Mouse (Mus musculus): Measurements from ENCODE around the gene Kcnd2. TPM values are rescaled to one million over a fixed set of nuclear protein-coding genes. Genes with fewer than 3 reads are reported as not detected.

The Kcnd2 gene
- polyA plus RNA-seq, 1 experiment from 2014 or later, result 4.1 TPM

DNA sequence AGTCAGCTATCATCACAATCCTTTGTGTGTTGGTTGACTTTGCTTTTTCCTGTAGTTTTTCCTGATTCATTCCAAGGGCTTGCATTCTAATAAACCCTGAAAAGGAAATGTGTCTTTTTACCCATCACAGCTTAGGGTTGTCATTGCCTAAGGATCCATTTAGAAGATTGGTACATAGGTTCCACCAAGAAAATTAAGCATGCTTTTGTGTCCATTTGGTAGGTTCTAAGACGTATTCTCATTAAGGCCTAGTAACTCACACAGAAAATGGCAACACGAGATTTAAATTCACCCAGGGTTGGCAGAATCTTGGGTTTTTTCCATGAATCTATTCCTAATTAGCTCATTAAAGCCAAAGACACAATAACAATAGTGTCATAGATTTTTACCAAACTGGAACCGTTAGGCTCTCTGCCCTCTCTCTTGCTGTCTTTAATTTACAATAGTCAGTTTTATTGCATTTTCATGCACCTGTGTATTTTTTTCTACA, 477.6 kb downstream of the Kcnd2 start:
- no peaks in the 10 kb centered on the region for H3K36me3 ChIP-seq (ENCODE audit: control insufficient read depth, insufficient read depth, low read length)
- H3K9me3 ChIP-seq (ENCODE audit: control insufficient read depth, low read length), result no peaks in the 10 kb centered on the region
- no peak overlapping the region for H3K9ac ChIP-seq (ENCODE audit: low read depth, low read length)
- H3K4me1 ChIP-seq (ENCODE audit: control insufficient read depth, insufficient read depth, low read length), result no peaks in the 10 kb centered on the region
- H3K4me3 ChIP-seq (ENCODE audit: low read length), result no peak overlapping the region
- H3K27ac ChIP-seq (ENCODE audit: low read depth, low read length), result no peak overlapping the region
- H3K4me2 ChIP-seq (replicated peaks; ENCODE audit: low read depth, low read length), result no peak overlapping the region
- no peaks in the 10 kb centered on the region for H3K27me3 ChIP-seq (ENCODE audit: control insufficient read depth, insufficient read depth, low read length)
- no peak for ATAC-seq (ENCODE audit: low FRiP score, low TSS enrichment)
- 79% methylated on average over 3 of the region's 3 CpGs for WGBS

DNA sequence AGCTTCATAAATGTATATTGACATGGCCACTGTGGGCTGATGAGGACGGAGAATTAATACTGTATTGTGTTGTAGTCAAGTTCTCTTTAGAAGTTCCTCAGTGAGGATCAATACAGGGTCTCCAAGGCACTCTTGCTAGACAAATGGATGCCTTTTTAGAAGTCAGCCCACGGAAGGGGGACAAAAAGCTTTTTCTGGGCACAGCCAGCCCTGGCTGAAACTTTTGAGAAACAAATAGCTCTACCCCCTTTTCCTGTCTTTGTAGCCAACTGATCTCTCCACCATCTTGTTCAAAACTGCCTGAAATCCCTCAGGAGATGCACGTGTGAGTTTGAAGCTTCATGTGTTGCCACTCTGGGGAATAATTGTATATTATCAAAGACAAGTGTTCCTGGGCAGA, 482.3 kb downstream of the Kcnd2 start:
- no peaks in the 10 kb centered on the region for H3K27me3 ChIP-seq (ENCODE audit: control insufficient read depth, insufficient read depth, low read length)
- no peak overlapping the region for H3K4me2 ChIP-seq (replicated peaks; ENCODE audit: low read depth, low read length)
- WGBS, result 74% methylated on average over 3 of the region's 3 CpGs
- no peak for ATAC-seq (ENCODE audit: low FRiP score, low TSS enrichment)
- H3K36me3 ChIP-seq (ENCODE audit: control insufficient read depth, insufficient read depth, low read length), result no peaks in the 10 kb centered on the region
- no peak overlapping the region for H3K9ac ChIP-seq (ENCODE audit: low read depth, low read length)
- H3K4me3 ChIP-seq (ENCODE audit: low read length), result no peak overlapping the region
- no peaks in the 10 kb centered on the region for H3K9me3 ChIP-seq (ENCODE audit: control insufficient read depth, low read length)
- H3K27ac ChIP-seq (ENCODE audit: low read depth, low read length), result no peak overlapping the region
- no peaks in the 10 kb centered on the region for H3K4me1 ChIP-seq (ENCODE audit: control insufficient read depth, insufficient read depth, low read length)

DNA sequence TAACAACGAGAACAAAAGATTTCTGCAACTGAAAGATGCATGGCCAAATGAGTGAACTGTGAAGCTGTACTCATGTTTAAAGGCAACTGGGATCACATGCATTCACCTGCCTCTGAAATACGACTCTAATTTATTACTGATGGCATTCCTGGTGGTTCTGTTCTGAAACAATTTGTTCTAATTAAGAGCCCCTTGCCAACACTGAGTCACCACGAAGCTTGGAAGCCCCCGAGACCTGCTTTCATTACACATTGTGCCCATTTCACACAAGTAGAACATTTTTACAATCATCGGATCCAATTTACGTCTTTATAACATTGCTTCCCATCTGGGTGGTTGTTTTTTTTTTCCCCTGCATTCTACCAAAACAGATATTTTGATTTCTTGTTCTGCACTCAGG, 485.8 kb downstream of the Kcnd2 start:
- Histone ChIP-seq H3K27ac (ENCODE audit: low read depth, low read length) (no peak overlapping the region), H3K9me3 (ENCODE audit: control insufficient read depth, low read length) (no peaks in the 10 kb centered on the region), H3K4me2 (replicated peaks; ENCODE audit: low read depth, low read length) (no peak overlapping the region), H3K36me3 (ENCODE audit: control insufficient read depth, insufficient read depth, low read length) (no peaks in the 10 kb centered on the region), H3K4me1 (ENCODE audit: control insufficient read depth, insufficient read depth, low read length) (no peaks in the 10 kb centered on the region), H3K9ac (ENCODE audit: low read depth, low read length) (no peak overlapping the region), H3K4me3 (ENCODE audit: low read length) (no peak overlapping the region), H3K27me3 (ENCODE audit: control insufficient read depth, insufficient read depth, low read length) (no peaks in the 10 kb centered on the region)
- 60% methylated on average over 6 of the region's 6 CpGs for WGBS
- ATAC-seq (ENCODE audit: low FRiP score, low TSS enrichment), result no peak

DNA sequence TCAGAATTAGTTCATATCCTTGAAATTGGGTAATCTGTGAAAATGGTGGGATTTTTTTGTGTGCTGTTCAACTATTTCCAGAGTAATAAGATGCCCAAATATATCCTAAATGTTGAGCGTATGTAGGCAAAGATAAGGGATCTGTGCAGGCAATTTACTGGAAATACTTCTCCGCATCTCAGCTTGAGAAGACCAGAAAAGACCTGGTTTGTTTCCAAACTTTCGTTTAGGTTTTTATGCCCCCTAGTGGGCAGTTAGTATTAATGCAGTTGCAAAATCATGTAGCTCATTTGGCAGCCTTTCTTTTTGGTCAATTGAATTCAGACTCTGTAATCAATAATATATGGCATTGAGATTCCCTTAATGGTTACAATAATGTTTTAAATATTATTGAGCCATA, 493.9 kb downstream of the Kcnd2 start:
- Histone ChIP-seq H3K9ac (ENCODE audit: low read depth, low read length) (no peak overlapping the region), H3K36me3 (ENCODE audit: control insufficient read depth, insufficient read depth, low read length) (no peaks in the 10 kb centered on the region), H3K4me2 (replicated peaks; ENCODE audit: low read depth, low read length) (no peak overlapping the region), H3K9me3 (ENCODE audit: control insufficient read depth, low read length) (no peaks in the 10 kb centered on the region), H3K27ac (ENCODE audit: low read depth, low read length) (no peak overlapping the region), H3K4me3 (ENCODE audit: low read length) (no peak overlapping the region), H3K4me1 (ENCODE audit: control insufficient read depth, insufficient read depth, low read length) (no peaks in the 10 kb centered on the region), H3K27me3 (ENCODE audit: control insufficient read depth, insufficient read depth, low read length) (no peaks in the 10 kb centered on the region)
- 13% methylated on average over 3 of the region's 3 CpGs for WGBS
- ATAC-seq (ENCODE audit: low FRiP score, low TSS enrichment), result no peak

DNA sequence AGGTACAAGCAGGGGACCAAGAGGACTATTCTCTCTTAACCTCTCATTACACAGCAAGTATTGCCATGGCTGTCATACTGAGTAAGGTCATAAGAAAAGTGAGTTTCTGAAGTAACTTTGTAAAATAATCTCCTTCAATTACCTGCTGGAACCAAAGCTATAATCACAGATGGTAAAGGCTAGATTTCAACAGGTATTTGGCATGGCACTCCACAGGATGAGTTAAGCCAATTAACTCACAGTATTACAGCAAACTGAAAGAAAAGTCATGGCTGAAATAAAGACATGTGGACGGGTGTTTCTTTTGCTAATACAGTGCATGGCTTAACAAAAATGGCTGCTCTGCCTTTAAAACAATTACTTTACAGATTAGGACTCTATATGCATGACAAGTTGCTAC, 503.8 kb downstream of the Kcnd2 start:
- no peaks in the 10 kb centered on the region for H3K36me3 ChIP-seq (ENCODE audit: control insufficient read depth, insufficient read depth, low read length)
- no peak overlapping the region for H3K4me2 ChIP-seq (replicated peaks; ENCODE audit: low read depth, low read length)
- no peak for ATAC-seq (ENCODE audit: low FRiP score, low TSS enrichment)
- no peak overlapping the region for H3K9ac ChIP-seq (ENCODE audit: low read depth, low read length)
- H3K4me3 ChIP-seq (ENCODE audit: low read length), result no peak overlapping the region
- no peak overlapping the region for H3K27ac ChIP-seq (ENCODE audit: low read depth, low read length)
- H3K9me3 ChIP-seq (ENCODE audit: control insufficient read depth, low read length), result no peaks in the 10 kb centered on the region
- no peaks in the 10 kb centered on the region for H3K4me1 ChIP-seq (ENCODE audit: control insufficient read depth, insufficient read depth, low read length)
- WGBS, result 85% methylated on average over 1 of the region's 1 CpGs
- no peaks in the 10 kb centered on the region for H3K27me3 ChIP-seq (ENCODE audit: control insufficient read depth, insufficient read depth, low read length)

DNA sequence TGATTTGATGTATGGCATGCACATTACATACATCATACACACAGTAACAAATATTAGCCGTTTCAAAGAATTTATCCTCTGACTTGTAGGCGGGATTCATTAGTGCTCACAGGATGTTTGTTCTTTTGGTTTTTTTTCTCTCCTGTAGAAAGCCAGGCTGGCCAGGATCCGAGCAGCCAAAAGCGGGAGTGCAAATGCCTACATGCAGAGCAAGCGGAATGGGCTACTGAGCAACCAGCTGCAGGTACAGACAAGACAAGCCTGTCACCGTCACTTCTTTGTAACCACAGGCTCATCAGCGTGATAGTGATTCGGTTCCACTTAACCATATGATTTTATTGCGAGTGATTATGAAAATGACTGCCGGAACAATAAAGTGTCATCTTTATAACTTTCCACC, 506.9 kb downstream of the Kcnd2 start:
- Histone ChIP-seq H3K27me3 (ENCODE audit: control insufficient read depth, insufficient read depth, low read length) (no peaks in the 10 kb centered on the region), H3K9ac (ENCODE audit: low read depth, low read length) (no peak overlapping the region), H3K4me1 (ENCODE audit: control insufficient read depth, insufficient read depth, low read length) (no peaks in the 10 kb centered on the region), H3K4me3 (ENCODE audit: low read length) (no peak overlapping the region), H3K4me2 (replicated peaks; ENCODE audit: low read depth, low read length) (no peak overlapping the region), H3K9me3 (ENCODE audit: control insufficient read depth, low read length) (no peaks in the 10 kb centered on the region), H3K36me3 (ENCODE audit: control insufficient read depth, insufficient read depth, low read length) (no peaks in the 10 kb centered on the region), H3K27ac (ENCODE audit: low read depth, low read length) (no peak overlapping the region)
- 81% methylated on average over 10 of the region's 10 CpGs for WGBS
- ATAC-seq (ENCODE audit: low FRiP score, low TSS enrichment), result no peak

DNA sequence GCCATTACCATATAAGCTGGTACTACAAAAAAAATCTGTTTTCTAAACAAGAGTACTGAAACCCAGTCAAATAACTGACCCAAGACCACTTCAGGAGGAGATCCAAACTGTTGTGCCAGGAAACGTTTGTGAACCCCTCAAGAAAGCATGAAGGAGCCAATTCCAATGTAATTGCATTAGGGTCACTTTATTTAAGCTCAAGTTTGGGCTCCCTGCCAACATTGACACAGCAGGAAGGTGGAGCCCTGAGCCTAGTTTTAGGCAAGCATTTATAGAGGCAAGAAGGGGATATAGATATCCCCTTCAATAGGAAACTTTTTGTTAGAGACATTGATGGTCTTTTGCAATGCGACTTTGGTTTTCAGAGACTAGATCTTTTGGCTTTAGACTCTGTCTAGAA, 525.3 kb downstream of the Kcnd2 start:
- Histone ChIP-seq H3K4me3 (ENCODE audit: low read length) (no peak overlapping the region), H3K9me3 (ENCODE audit: control insufficient read depth, low read length) (no peaks in the 10 kb centered on the region), H3K4me1 (ENCODE audit: control insufficient read depth, insufficient read depth, low read length) (no peaks in the 10 kb centered on the region), H3K27ac (ENCODE audit: low read depth, low read length) (no peak overlapping the region), H3K27me3 (ENCODE audit: control insufficient read depth, insufficient read depth, low read length) (no peaks in the 10 kb centered on the region), H3K36me3 (ENCODE audit: control insufficient read depth, insufficient read depth, low read length) (no peaks in the 10 kb centered on the region), H3K4me2 (replicated peaks; ENCODE audit: low read depth, low read length) (no peak overlapping the region), H3K9ac (ENCODE audit: low read depth, low read length) (no peak overlapping the region)
- ATAC-seq (ENCODE audit: low FRiP score, low TSS enrichment), result no peak
- 59% methylated on average over 2 of the region's 2 CpGs for WGBS

DNA sequence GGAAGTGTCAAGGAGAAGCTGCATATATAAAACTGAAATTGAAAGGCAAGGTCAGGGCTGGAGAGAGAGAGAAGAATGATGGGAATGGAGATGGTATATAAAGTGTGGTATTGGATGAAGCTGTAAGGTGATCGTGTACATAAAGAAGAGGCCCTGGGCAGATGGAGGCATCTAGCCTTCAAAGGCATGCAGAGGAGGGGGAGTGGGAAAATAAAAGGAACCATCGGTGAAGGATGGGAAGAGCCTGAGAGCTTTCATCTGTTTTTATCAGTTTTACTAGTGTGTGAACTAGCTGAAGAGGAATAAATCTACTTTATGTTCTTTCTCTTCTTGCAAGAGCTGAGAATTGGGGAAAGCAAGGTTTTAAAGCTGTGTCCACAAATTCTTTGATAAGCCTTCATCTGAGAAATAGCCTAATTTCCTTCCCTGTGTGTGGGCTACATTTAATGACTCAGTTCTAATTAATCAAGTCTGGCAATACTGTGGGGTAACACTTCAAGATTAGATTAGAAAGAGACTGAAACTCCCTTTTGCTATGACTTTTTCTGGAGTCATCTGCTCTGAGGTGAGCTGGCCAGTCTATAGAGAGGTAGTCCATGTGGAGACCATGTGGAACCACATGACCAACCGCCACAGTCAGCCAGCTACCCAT, 529.4 kb downstream of the Kcnd2 start:
- Histone ChIP-seq H3K36me3 (ENCODE audit: control insufficient read depth, insufficient read depth, low read length) (no peaks in the 10 kb centered on the region), H3K9me3 (ENCODE audit: control insufficient read depth, low read length) (no peaks in the 10 kb centered on the region), H3K9ac (ENCODE audit: low read depth, low read length) (no peak overlapping the region), H3K4me1 (ENCODE audit: control insufficient read depth, insufficient read depth, low read length) (no peaks in the 10 kb centered on the region), H3K27ac (ENCODE audit: low read depth, low read length) (peak overlapping the region; percentile 55; the same call in 1 of the 2 replicates), H3K4me2 (replicated peaks; ENCODE audit: low read depth, low read length) (no peak overlapping the region), H3K4me3 (ENCODE audit: low read length) (no peak overlapping the region), H3K27me3 (ENCODE audit: control insufficient read depth, insufficient read depth, low read length) (no peaks in the 10 kb centered on the region)
- 23% methylated on average over 3 of the region's 3 CpGs for WGBS
- peak; percentile 89 for ATAC-seq (ENCODE audit: low FRiP score, low TSS enrichment)

DNA sequence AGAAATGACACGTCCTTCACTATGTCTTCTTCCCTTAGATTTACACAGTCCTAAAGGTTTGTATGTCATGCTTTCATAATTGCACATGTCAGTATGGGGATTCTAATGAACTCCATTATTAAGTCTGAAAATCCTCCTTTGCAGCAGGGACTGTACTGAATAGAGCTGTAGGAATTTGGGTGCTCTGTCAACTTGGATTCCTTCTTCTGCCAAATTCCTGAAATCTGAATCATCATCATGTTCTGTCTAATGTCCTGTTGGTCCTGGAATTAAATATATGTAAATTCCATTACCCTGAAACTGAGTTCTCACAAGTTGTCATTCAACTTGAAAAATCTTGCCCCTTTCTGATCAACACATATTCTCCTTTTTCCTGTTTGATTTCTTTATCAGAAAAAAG, 532.2 kb downstream of the Kcnd2 start:
- Histone ChIP-seq H3K4me2 (replicated peaks; ENCODE audit: low read depth, low read length) (no peak overlapping the region), H3K9me3 (ENCODE audit: control insufficient read depth, low read length) (no peaks in the 10 kb centered on the region), H3K4me1 (ENCODE audit: control insufficient read depth, insufficient read depth, low read length) (no peaks in the 10 kb centered on the region), H3K36me3 (ENCODE audit: control insufficient read depth, insufficient read depth, low read length) (no peaks in the 10 kb centered on the region), H3K9ac (ENCODE audit: low read depth, low read length) (no peak overlapping the region), H3K27me3 (ENCODE audit: control insufficient read depth, insufficient read depth, low read length) (no peaks in the 10 kb centered on the region), H3K4me3 (ENCODE audit: low read length) (no peak overlapping the region), H3K27ac (ENCODE audit: low read depth, low read length) (no peak overlapping the region)
- 88% methylated on average over 1 of the region's 1 CpGs for WGBS
- no peak for ATAC-seq (ENCODE audit: low FRiP score, low TSS enrichment)
